Mouse (Mus musculus): ENCODE results near the gene Strbp. TPM values are rescaled to one million over a fixed set of nuclear protein-coding genes. Genes with fewer than 3 reads are reported as not detected.

Strbp gene
- polyA plus RNA-seq, 1 experiment from 2014 or later: 32.3 TPM

DNA sequence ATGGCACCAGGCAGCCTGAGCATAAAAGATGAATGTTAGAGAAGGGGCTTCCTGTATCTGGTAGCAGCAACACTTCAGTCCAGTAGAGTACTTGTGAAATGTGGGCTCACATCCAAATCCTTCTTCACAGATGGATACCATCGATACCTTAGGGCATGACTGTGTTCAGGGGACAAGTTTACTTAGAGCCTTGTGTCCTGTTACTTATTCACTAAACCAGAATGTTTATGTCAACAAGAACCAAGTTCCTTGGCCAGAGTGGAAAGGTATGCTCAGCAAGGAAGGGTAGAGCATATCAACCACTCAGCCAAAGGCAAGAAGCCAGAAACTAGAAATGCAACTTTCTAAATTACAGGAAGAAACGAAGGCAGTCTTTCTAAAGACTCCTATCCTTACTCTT, 133.0 kb downstream of the Strbp start:
- no peak overlapping the region for H3K4me2 ChIP-seq
- no peak for ATAC-seq (ENCODE audit: insufficient number of reproducible peaks, low FRiP score)
- WGBS: 73% methylated on average over 2 of the region's 2 CpGs
- H3K9ac ChIP-seq: no peak overlapping the region
- H3K36me3 ChIP-seq: peaks cover 43% of the 10 kb centered on the region
- no peak overlapping the region for H3K27ac ChIP-seq (ENCODE audit: poor library complexity, severe bottlenecking)
- H3K27me3 ChIP-seq (replicated peaks): no peaks in the 10 kb centered on the region
- peaks cover 15% of the 10 kb centered on the region for H3K4me1 ChIP-seq (replicated peaks)
- H3K9me3 ChIP-seq (replicated peaks): no peaks in the 10 kb centered on the region
- H3K4me3 ChIP-seq: no peak overlapping the region

DNA sequence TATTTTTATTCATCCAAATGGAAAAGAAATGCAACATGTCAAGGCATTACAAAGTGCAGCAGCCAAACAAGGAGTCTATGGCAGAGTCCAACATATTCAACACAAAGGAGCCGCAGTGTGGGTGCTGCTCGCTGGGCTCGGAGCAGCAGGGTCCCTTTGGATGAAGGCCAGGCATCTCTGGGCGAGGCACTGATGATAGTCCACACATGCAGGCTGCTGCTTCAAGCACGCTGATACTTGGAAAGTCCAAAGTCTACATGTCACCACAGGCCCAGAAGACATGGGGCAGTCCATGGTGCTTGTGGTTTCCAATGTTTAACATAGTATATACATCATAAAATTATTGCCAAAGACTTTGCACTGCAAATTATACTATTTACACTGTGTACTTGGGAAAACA, 133.8 kb downstream of the Strbp start:
- peaks cover 48% of the 10 kb centered on the region for H3K36me3 ChIP-seq
- ATAC-seq (ENCODE audit: insufficient number of reproducible peaks, low FRiP score): no peak
- H3K9ac ChIP-seq: no peak overlapping the region
- no peak overlapping the region for H3K4me3 ChIP-seq
- 73% methylated on average over 5 of the region's 5 CpGs for WGBS
- peaks cover 16% of the 10 kb centered on the region for H3K4me1 ChIP-seq (replicated peaks)
- no peak overlapping the region for H3K27ac ChIP-seq (ENCODE audit: poor library complexity, severe bottlenecking)
- H3K27me3 ChIP-seq (replicated peaks): no peaks in the 10 kb centered on the region
- H3K4me2 ChIP-seq: no peak overlapping the region
- no peaks in the 10 kb centered on the region for H3K9me3 ChIP-seq (replicated peaks)

DNA sequence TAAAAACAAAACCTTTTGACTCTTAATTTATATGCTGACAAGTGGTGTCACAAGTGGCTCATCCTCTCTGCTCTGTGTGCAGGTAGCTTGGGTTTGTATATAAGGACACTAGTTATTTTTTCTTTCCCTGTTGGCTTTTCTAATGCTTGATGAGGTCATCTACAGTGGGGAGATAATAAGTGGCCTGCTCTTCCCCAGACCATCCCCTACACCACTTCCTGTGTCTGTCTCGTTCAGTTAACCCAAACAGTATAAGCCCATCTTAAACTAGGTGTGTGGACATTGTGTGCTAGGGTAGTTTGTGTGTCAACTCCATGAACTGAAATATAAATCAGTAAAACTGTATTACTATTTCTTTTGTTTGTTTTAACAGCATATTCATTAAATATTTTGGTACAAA, 137.6 kb downstream of the Strbp start:
- peaks cover 63% of the 10 kb centered on the region for H3K36me3 ChIP-seq
- no peaks in the 10 kb centered on the region for H3K9me3 ChIP-seq (replicated peaks)
- H3K4me2 ChIP-seq: no peak overlapping the region
- 57% methylated on average over 1 of the region's 1 CpGs for WGBS
- H3K9ac ChIP-seq: no peak overlapping the region
- H3K27ac ChIP-seq (ENCODE audit: poor library complexity, severe bottlenecking): no peak overlapping the region
- H3K4me3 ChIP-seq: no peak overlapping the region
- no peaks in the 10 kb centered on the region for H3K27me3 ChIP-seq (replicated peaks)
- no peak for ATAC-seq (ENCODE audit: insufficient number of reproducible peaks, low FRiP score)
- H3K4me1 ChIP-seq (replicated peaks): peaks cover 19% of the 10 kb centered on the region

DNA sequence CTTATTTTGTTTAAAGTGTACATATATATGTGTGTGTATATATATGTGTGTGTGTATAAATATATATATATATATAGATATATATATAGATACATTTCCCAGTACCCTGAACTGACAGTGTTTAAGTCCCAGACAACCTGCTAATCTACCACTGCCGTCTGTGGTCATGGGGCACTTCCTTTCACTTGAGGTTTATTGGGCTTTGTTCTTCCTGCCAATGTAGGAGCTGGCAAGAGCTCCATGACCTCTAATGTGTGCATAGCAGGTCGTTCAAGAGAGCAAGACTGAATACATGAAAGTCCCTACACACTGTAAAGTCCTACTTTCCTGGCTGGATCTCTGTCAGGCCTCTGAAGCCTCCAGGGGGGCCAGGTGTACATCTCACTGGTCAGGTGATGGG, 138.1 kb downstream of the Strbp start:
- peaks cover 68% of the 10 kb centered on the region for H3K36me3 ChIP-seq
- H3K9ac ChIP-seq: no peak overlapping the region
- 50% methylated on average over 2 of the region's 2 CpGs for WGBS
- no peaks in the 10 kb centered on the region for H3K27me3 ChIP-seq (replicated peaks)
- H3K27ac ChIP-seq (ENCODE audit: poor library complexity, severe bottlenecking): no peak overlapping the region
- peaks cover 19% of the 10 kb centered on the region for H3K4me1 ChIP-seq (replicated peaks)
- H3K4me3 ChIP-seq: no peak overlapping the region
- no peaks in the 10 kb centered on the region for H3K9me3 ChIP-seq (replicated peaks)
- no peak overlapping the region for H3K4me2 ChIP-seq
- ATAC-seq (ENCODE audit: insufficient number of reproducible peaks, low FRiP score): no peak

DNA sequence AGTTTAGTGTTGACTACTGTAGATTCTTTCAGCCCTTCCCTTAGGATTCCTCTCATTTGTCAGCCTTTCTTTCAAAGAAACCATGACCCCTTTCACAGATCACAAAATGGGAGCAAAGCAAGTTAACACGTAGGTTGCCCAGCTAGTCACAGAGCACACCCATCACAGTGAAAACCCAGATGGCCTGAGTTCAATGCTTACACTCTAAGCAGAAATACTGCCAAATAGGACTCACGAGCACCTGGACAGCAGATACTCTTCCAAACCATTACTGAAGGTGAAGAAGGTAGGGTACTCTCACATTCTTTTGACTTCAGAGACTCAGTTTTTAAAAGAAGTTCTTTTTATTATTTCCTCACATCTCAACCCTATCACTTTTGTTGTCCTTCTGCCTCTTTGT, 147.3 kb downstream of the Strbp start:
- Histone ChIP-seq H3K4me2 (no peak overlapping the region), H3K36me3 (peaks cover 83% of the 10 kb centered on the region), H3K27ac (ENCODE audit: poor library complexity, severe bottlenecking) (no peak overlapping the region), H3K27me3 (replicated peaks) (no peaks in the 10 kb centered on the region), H3K4me1 (replicated peaks) (no peaks in the 10 kb centered on the region), H3K9ac (no peak overlapping the region), H3K9me3 (replicated peaks) (0 out of 2 replicates have a peak, but pooled peaks cover 3% of the 10 kb centered on the region), H3K4me3 (no peak overlapping the region)
- no peak for ATAC-seq (ENCODE audit: insufficient number of reproducible peaks, low FRiP score)
- WGBS: 83% methylated on average over 2 of the region's 2 CpGs

- no peak for ATAC-seq (ENCODE audit: insufficient number of reproducible peaks, low FRiP score)
- 0 out of 2 replicates have a peak, but pooled peaks cover 3% of the 10 kb centered on the region for H3K9me3 ChIP-seq (replicated peaks)
- H3K4me1 ChIP-seq (replicated peaks): no peaks in the 10 kb centered on the region
- no peak overlapping the region for H3K9ac ChIP-seq
- H3K27me3 ChIP-seq (replicated peaks): no peaks in the 10 kb centered on the region
- peaks cover 59% of the 10 kb centered on the region for H3K36me3 ChIP-seq
- no peak overlapping the region for H3K4me2 ChIP-seq
- H3K4me3 ChIP-seq: no peak overlapping the region
- no peak overlapping the region for H3K27ac ChIP-seq (ENCODE audit: poor library complexity, severe bottlenecking)
- 79% methylated on average over 1 of the region's 1 CpGs for WGBS
Measured at GRCm38 (mm10) chr2:37549346-37550012, 154.2 kb downstream of the Strbp start.

GRCm38 (mm10) chr2:37531639-37532038, 172.0 kb downstream of the Strbp start:
- WGBS: 85% methylated on average over 3 of the region's 3 CpGs
- Histone ChIP-seq H3K36me3 (peaks cover 16% of the 10 kb centered on the region), H3K9ac (no peak overlapping the region), H3K4me2 (no peak overlapping the region), H3K27me3 (replicated peaks) (no peaks in the 10 kb centered on the region), H3K9me3 (replicated peaks) (no peaks in the 10 kb centered on the region), H3K27ac (ENCODE audit: poor library complexity, severe bottlenecking) (no peak overlapping the region), H3K4me1 (replicated peaks) (0 out of 2 replicates have a peak, but pooled peaks cover 3% of the 10 kb centered on the region), H3K4me3 (no peak overlapping the region)
- ATAC-seq (ENCODE audit: insufficient number of reproducible peaks, low FRiP score): no peak

DNA sequence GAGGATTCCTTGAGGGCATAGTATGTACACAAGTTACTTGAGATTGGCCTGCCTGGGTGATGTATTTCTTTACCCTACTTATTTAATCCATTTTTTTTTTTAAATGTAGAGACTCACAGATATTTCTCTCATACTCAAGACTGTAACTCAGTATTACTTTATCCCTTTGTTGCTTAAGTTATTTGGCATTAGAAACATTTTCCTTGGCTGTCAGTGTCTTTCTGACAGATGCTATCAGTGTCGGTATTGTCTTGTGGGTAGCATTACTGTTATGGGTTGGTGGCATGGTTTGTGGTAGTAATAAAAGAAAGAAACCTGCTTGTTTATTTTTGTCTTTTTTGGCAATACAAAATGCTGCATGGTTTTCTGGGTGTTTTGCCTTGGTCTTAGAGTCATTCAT, 172.9 kb downstream of the Strbp start:
- H3K36me3 ChIP-seq: peaks cover 13% of the 10 kb centered on the region
- 0 out of 2 replicates have a peak, but pooled peaks cover 3% of the 10 kb centered on the region for H3K4me1 ChIP-seq (replicated peaks)
- H3K4me2 ChIP-seq: no peak overlapping the region
- no peaks in the 10 kb centered on the region for H3K27me3 ChIP-seq (replicated peaks)
- H3K27ac ChIP-seq (ENCODE audit: poor library complexity, severe bottlenecking): no peak overlapping the region
- no peak overlapping the region for H3K9ac ChIP-seq
- no peak overlapping the region for H3K4me3 ChIP-seq
- H3K9me3 ChIP-seq (replicated peaks): no peaks in the 10 kb centered on the region
- no peak for ATAC-seq (ENCODE audit: insufficient number of reproducible peaks, low FRiP score)
- WGBS: 83% methylated on average over 1 of the region's 1 CpGs

GRCm38 (mm10) chr2:37529397-37529796, 174.3 kb downstream of the Strbp start:
- Histone ChIP-seq H3K4me2 (no peak overlapping the region), H3K9ac (no peak overlapping the region), H3K9me3 (replicated peaks) (no peaks in the 10 kb centered on the region), H3K27ac (ENCODE audit: poor library complexity, severe bottlenecking) (no peak overlapping the region), H3K27me3 (replicated peaks) (no peaks in the 10 kb centered on the region), H3K36me3 (peaks cover 8% of the 10 kb centered on the region), H3K4me1 (replicated peaks) (0 out of 2 replicates have a peak, but pooled peaks cover 3% of the 10 kb centered on the region), H3K4me3 (no peak overlapping the region)
- ATAC-seq (ENCODE audit: insufficient number of reproducible peaks, low FRiP score): no peak
- WGBS: 96% methylated on average over 2 of the region's 2 CpGs

DNA sequence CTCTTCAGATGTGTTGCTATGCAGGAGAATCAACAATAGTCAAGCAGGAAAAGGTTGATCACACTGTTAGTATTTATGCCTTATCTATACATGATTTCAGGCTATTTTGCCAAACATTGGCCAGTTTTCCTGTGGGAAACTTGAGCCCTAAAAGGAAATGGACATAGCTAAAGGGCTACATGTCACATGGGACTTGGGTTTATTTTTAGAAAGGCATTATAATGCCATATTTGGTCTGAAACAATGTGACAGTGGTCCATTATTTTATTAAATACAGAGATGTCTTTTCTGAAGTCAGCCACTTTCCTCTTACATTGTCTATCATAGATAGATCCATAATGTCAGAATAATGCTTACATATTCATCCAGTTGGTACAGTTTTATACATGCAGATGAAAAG, 176.1 kb downstream of the Strbp start:
- Histone ChIP-seq H3K4me2 (no peak overlapping the region), H3K27ac (ENCODE audit: poor library complexity, severe bottlenecking) (no peak overlapping the region), H3K36me3 (0 out of 2 replicates have a peak, but pooled peaks cover 2% of the 10 kb centered on the region), H3K9ac (no peak overlapping the region), H3K27me3 (replicated peaks) (no peaks in the 10 kb centered on the region), H3K4me3 (no peak overlapping the region), H3K9me3 (replicated peaks) (no peaks in the 10 kb centered on the region), H3K4me1 (replicated peaks) (0 out of 2 replicates have a peak, but pooled peaks cover 3% of the 10 kb centered on the region)
- no peak for ATAC-seq (ENCODE audit: insufficient number of reproducible peaks, low FRiP score)

GRCm38 (mm10) chr2:37519286-37519640, 184.4 kb downstream of the Strbp start:
- Histone ChIP-seq H3K9ac (no peak overlapping the region), H3K4me2 (no peak overlapping the region), H3K4me3 (no peak overlapping the region), H3K9me3 (replicated peaks) (no peaks in the 10 kb centered on the region), H3K36me3 (peaks cover 19% of the 10 kb centered on the region), H3K27ac (ENCODE audit: poor library complexity, severe bottlenecking) (no peak overlapping the region), H3K27me3 (replicated peaks) (no peaks in the 10 kb centered on the region), H3K4me1 (replicated peaks) (peaks cover 13% of the 10 kb centered on the region)
- WGBS: 93% methylated on average over 1 of the region's 1 CpGs
- no peak for ATAC-seq (ENCODE audit: insufficient number of reproducible peaks, low FRiP score)

All from heart, embryonic 12.5 days (tissue).